Mouse (Mus musculus) hematopoietic stem cell, adult 5-6 weeks (primary cell): ENCODE measurements around the gene Slc9b1. TPM values are rescaled to one million over a fixed set of nuclear protein-coding genes. Genes with fewer than 3 reads are reported as not detected.

Source experiments
- ATAC-seq, 2 experiments: fragments of 125-278 bp in 1 of 2; replicated peaks in 1 of 2; 2 replicates each; pipeline ENCODE4 v1.8.0; 2016 to 2017; ENCODE audit warnings: inconsistent platforms in 2 of 2, mild to moderate bottlenecking in 2 of 2, moderate number of reproducible peaks in 2 of 2, low read depth in 1 of 2, moderate TSS enrichment in 1 of 2; ENCODE audit not compliant: low FRiP score in 2 of 2, poor library complexity in 2 of 2, severe bottlenecking in 2 of 2, insufficient read depth in 1 of 2, low TSS enrichment in 1 of 2
- total RNA-seq: library from RNA; stranded (forward); fragments of 172-1452, 232-1000 nt; gene quantifications from 2 replicates; pipeline ENCODE4 v1.2.3, GENCODE M21; 2017

The Slc9b1 gene
- total RNA-seq, 1 experiment from 2014 or later, result 2.0 TPM

- ATAC-seq, result peak; percentile 51 to 61
These were observed 72.9 kb downstream of the Slc9b1 start for GRCm38 (mm10) chr3:135420542-135421309.

DNA sequence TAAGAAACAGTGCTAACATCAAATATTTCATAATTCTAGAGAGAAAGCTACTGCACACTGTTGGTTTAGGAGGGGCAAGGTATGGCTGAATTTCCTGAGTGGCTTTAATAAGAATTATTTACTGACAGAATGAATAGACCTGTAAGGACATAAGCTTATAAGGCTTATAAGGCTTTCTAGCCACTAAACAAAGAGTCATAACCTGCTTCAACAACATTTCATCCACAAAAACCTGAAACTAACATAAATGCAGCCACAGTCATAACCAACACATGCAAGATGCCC lies 73.4 kb downstream of the Slc9b1 start:
- no peak for ATAC-seq

DNA sequence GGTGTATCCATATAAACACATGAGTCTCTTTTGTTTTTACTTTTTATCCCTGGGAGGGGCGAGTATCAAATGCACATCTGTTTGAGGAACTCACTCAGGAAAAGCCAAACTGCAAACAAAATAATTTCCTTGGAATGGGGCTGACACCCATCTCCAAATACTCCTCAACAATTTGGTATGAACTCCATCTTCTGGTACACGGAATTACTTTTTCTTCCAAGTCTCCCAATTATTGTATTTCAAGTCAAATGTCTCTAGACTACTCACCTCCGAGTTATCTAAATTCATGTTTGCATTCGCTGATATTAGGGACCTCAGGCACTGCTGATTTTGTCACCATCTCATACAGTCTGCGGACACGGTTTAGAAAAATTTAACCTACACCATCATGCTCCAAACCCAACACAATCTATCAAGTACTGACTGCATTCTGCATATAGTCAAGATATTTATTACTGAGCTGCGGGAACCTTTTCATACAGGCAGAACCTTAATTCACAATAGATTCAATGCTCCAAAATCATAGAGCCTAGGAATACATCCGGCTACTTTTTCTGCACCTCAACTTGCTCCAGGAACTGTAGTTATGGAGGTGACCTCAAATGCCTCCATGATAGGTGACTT lies 74.5 kb downstream of the Slc9b1 start:
- no peak for ATAC-seq

DNA sequence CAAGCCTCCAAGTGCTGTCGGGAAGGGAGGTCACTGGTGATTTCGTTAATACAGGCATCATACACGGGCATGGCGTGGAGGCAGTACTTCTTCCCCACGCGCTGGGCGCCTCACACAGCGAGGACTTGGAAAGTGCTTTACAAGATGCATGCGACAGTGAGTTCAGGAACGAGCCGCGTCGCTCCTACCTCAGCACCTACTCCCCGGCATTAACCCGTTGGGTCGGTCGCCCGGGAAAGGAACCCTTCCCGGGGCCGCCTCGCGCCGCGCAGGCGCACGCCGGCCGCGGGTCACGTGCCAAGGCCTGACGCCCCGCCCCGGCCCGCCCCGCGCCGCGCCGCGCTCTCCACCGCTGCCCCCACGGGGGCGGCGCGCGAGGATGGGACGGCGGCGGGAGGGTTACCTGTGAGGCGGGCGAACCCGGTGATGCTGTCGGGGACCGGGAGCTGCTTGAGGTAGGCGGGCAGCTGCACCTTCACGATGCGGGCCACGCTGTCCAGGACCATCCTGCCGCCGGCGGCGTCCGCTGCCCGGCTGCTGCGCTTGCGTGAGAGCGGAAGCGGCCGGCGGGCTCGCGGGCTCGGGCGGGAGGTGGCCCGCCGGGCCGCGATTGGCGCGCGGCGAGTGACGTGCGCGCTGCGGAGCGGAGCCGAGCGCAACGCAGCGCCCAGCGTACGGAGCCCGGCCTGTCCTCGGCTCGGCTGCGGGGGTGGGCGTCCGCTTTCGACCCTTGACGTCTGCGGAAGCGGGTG lies 75.2 kb downstream of the Slc9b1 start:
- ATAC-seq, result peak; percentile 82 to 90

- ATAC-seq, result 0 out of 4 replicates have a peak, but pooled peaks of 1 of the 2 experiments have one; percentile 2
These were observed 75.9 kb downstream of the Slc9b1 start, which contains the start of gene Cisd2 for GRCm38 (mm10) chr3:135423608-135424212. Gene Cisd2 (minus strand): TSS chr3:135423925.

DNA sequence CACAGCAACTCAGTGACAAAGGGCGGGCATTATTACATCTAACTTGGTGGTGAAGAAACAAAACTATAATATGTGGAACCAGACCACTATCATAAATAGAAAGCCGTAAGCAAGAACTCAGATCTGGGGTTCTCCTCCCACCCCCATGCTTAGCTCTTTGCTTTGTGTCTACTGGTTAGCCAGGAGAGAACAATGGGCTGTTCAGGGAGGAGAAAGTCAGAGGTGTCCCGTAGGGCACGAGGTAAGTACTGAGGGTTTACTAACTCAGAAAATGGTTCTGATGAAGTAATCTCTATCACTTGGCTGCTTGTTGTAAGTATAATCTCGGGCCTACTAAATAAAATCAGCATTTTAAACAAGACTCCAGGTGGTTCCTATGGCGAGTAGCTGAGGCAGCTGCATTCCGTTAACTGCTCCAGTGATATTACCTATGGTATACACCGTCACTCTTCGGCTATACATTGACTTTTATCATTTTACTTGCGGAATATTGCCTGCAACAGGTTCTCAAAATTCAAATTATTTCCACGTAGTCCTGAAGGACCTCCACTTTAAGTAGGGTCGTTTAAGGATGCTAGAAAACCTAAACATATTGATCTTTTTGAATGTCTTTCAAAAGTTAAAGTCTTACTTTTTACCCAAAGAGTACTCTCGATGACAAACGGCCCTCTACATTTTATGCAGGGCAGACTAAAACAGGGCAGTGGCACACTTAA lies 89.2 kb downstream of the Slc9b1 start:
- ATAC-seq, result no peak

GRCm38 (mm10) chr3:135437758-135438495 lies 90.1 kb downstream of the Slc9b1 start, which contains the start of gene Ube2d3:
Gene Ube2d3 (plus strand): TSS chr3:135438149.
- peak; percentile 85 to 90 for ATAC-seq

GRCm38 (mm10) chr3:135438531-135438912 lies 90.7 kb downstream of the Slc9b1 start:
- ATAC-seq, result peak; percentile 2 to 30; a peak in 3 of 4 replicates

DNA sequence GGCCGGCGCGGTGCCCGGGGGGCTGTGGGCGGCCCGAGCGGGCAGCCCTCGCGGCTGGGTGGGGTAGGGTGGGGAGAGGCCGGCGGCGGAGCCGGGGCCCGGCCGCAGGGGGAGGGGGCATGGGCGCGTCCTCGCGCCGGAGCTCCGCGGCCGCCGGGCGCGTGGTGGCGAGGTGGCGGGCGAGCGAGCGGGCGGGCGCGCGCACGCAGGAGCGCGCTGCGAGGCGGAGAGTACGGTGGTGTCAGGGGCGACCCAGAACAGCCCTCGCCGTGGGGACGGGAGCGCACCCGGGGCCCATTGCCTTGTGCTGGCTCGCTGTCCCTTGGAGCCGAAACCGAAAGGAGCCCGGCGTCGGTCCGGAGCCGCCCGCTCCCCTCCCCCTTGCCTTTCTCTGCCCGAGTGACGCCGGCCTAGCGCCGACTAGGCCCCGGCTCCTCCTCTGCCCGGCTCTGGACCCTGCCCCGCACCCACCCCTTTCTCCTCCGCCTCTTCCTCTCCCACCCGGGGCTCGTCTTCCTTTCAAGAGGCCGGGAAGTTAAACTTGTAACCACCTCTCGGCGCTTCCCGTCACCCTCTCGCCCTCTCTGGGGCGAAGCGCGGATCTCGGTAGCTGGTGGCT lies 91.2 kb downstream of the Slc9b1 start:
- ATAC-seq, result peak; percentile 54 to 56

DNA sequence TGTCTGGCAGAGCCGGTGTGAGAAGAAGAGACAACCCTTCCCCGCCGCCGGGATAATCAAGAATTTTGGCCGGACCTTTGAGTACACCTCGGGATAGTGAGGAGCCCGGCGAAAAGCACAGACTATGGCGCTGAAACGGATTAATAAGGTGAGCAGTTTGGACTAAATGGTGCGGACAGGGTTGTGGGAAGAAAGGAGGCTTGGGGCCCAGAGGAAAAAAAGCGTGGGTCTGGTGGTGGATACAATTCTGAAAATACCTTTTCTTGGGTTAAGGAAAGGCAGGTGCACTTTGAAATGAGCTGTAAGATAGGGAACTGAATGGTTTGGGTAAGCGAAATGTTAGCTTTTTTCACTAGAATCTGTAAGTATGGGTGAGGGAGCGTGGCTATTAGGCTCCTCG lies 91.8 kb downstream of the Slc9b1 start:
- no peak for ATAC-seq

DNA sequence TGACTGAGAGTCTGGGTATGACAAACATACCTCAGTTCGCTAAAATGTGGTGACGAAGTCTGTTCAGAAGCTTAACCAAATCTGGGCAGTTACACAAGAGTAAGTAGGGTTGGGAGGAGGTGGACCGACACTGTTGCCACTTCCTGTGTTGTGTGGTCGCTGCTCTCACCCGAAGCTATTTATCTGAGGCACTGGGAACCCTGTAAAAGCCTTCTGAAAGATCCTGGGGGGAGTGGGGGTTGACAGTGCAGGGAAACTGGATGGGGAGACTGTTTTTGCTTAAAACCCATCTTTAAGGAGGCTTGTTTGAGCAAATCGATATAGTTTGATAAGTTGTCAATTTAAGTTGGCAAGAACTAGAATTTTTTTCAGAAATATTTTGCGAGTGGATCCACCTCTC lies 92.4 kb downstream of the Slc9b1 start:
- ATAC-seq, result peak; percentile 25 to 36; a peak in 3 of 4 replicates

DNA sequence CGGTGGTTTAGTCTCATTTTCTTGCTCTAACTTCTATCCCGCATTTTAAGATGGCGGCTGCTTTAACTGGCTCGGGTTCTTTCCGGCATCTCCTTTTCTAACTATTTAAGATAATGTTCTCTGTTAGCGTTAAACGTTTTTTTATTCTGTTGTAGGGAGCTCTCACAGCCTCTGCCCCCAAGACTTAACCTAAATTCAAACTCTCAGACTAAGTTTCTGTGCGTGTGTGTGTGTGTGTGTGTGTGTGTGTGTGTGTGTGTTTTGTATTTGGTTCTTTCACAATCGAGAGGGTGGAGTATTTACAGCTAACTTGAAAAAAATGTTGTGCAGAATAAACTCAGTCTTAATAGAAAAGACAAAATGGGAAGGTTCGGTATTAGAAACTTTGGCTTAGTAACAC lies 92.8 kb downstream of the Slc9b1 start:
- no peak for ATAC-seq

GRCm38 (mm10) chr3:135444930-135445329 lies 97.1 kb downstream of the Slc9b1 start:
- ATAC-seq, result no peak
